Mouse (Mus musculus): Measurements from ENCODE around the gene Mdm2. TPM values are rescaled to one million over a fixed set of nuclear protein-coding genes. Genes with fewer than 3 reads are reported as not detected.

Mdm2 gene
- total and polyA plus RNA-seq, 3 experiments = 79.8 to 136 (median 112) TPM

GRCm38 (mm10) chr10:117752851-117753647 lies 42.5 kb upstream of the Mdm2 start:
- peaks cover 34% of the 10 kb centered on the region for H3K9me3 ChIP-seq (replicated peaks; ENCODE audit: low read length)
- no peak overlapping the region for H3K4me3 ChIP-seq (replicated peaks in 1 of 3; ENCODE audit: low read depth in 2 of 3, low read length in 2 of 3, poor library complexity in 1 of 3)
- no peak for DNase-seq (ENCODE audit: extremely low read depth)
- in situ Hi-C loops (cut with MboI; ENCODE audit: low pct_ligation_motif_present, low pct_unique_long_range_greater_than_20kb, low sequenced_read_pairs) = no loop called here
- H3K4me1 ChIP-seq (ENCODE audit: control insufficient read depth in 1 of 2, insufficient read depth in 2 of 2) = no peaks in the 10 kb centered on the region
- H3K27me3 ChIP-seq (replicated peaks) = no peaks in the 10 kb centered on the region
- no peak overlapping the region for H3K4me2 ChIP-seq (ENCODE audit: insufficient read depth, low read depth, poor library complexity, severe bottlenecking)
- H3K9ac ChIP-seq (ENCODE audit: insufficient read depth, low read depth) = no peak overlapping the region
- H3K79me2 ChIP-seq (replicated peaks; ENCODE audit: control insufficient read depth, extremely low read depth, insufficient read depth, poor library complexity, severe bottlenecking) = no peaks in the 10 kb centered on the region
- no peak for TF ChIP-seq ELF1 (IDR thresholded peaks at IDR 0.05; ENCODE audit: low read depth, low read length)
- TF ChIP-seq NRF1 (IDR thresholded peaks at IDR 0.05; ENCODE audit: low read depth, low read length) = no peak
- TF ChIP-seq SMC3 (IDR thresholded peaks at IDR 0.05; ENCODE audit: low read depth, low read length) = no peak
- TF ChIP-seq RCOR1 (conservative IDR thresholded peaks at IDR 0.05; ENCODE audit: low read depth, low read length) = no peak
- no peak for TF ChIP-seq CHD1 (IDR thresholded peaks at IDR 0.05; ENCODE audit: low read depth, low read length)
- no peak for TF ChIP-seq E2F4 (IDR thresholded peaks at IDR 0.05; ENCODE audit: insufficient replicate concordance, low read depth, low read length)
- no peak for TF ChIP-seq NELFE (IDR thresholded peaks at IDR 0.05; ENCODE audit: low read depth, low read length)
- H3K27ac ChIP-seq (ENCODE audit: insufficient read depth, low read depth) = no peak overlapping the region
- dilution Hi-C loops (cut with MboI; ENCODE audit: extremely low pct_ligation_motif_present, extremely low pct_unique_long_range_greater_than_20kb, low sequenced_read_pairs) = no loop called here
- H3K36me3 ChIP-seq (replicated peaks in 1 of 2; ENCODE audit: control insufficient read depth in 1 of 2, insufficient read depth in 1 of 2, low read length in 1 of 2) = peaks cover 60 to 87% of the 10 kb centered on the region in 2 experiments

- no peak overlapping the region for H3K4me2 ChIP-seq (ENCODE audit: insufficient read depth, low read depth, poor library complexity, severe bottlenecking)
- H3K9ac ChIP-seq (ENCODE audit: insufficient read depth, low read depth) = no peak overlapping the region
- no peak overlapping the region for H3K27ac ChIP-seq (ENCODE audit: insufficient read depth, low read depth)
- H3K4me1 ChIP-seq (ENCODE audit: control insufficient read depth in 1 of 2, insufficient read depth in 2 of 2) = no peaks in the 10 kb centered on the region
- peaks cover 36% of the 10 kb centered on the region for H3K9me3 ChIP-seq (replicated peaks; ENCODE audit: low read length)
- DNase-seq (ENCODE audit: extremely low read depth) = no peak
- in situ Hi-C loops (cut with MboI; ENCODE audit: low pct_ligation_motif_present, low pct_unique_long_range_greater_than_20kb, low sequenced_read_pairs) (no loop called here), dilution Hi-C loops (cut with MboI; ENCODE audit: extremely low pct_ligation_motif_present, extremely low pct_unique_long_range_greater_than_20kb, low sequenced_read_pairs) (no loop called here)
- peaks cover 56 to 85% of the 10 kb centered on the region in 2 experiments for H3K36me3 ChIP-seq (replicated peaks in 1 of 2; ENCODE audit: control insufficient read depth in 1 of 2, insufficient read depth in 1 of 2, low read length in 1 of 2)
- TF ChIP-seq ETS1 (conservative IDR thresholded peaks at IDR 0.05; ENCODE audit: low read depth, low read length) (no peak), GABPA (IDR thresholded peaks at IDR 0.05; ENCODE audit: insufficient replicate concordance, low read depth, low read length) (no peak), POLR2AphosphoS2 (IDR thresholded peaks at IDR 0.05; ENCODE audit: low read depth, low read length) (no peak), KAT2A (IDR thresholded peaks at IDR 0.05; ENCODE audit: insufficient replicate concordance, low read length) (no peak), CTCF (conservative IDR thresholded peaks at IDR 0.05 in 1 of 2, IDR thresholded peaks at IDR 0.05 in 1 of 2; ENCODE audit: low read depth in 2 of 2, low read length in 2 of 2) (no peak), TCF12 (IDR thresholded peaks at IDR 0.05; ENCODE audit: low read depth, low read length) (no peak), MAZ (IDR thresholded peaks at IDR 0.05; ENCODE audit: low read depth, low read length) (no peak), ZMIZ1 (IDR thresholded peaks at IDR 0.05; ENCODE audit: low read depth, low read length) (no peak), ZNF384 (IDR thresholded peaks at IDR 0.05; ENCODE audit: low read depth, low read length) (no peak), JUN (IDR thresholded peaks at IDR 0.05; ENCODE audit: insufficient read depth, low read depth, low read length) (no peak), MEF2A (IDR thresholded peaks at IDR 0.05; ENCODE audit: borderline replicate concordance, low read depth, low read length) (no peak), TBP (conservative IDR thresholded peaks at IDR 0.05; ENCODE audit: low read depth, low read length) (no peak), USF1 (IDR thresholded peaks at IDR 0.05; ENCODE audit: low read depth, low read length) (no peak)
- no peak overlapping the region for H3K4me3 ChIP-seq (replicated peaks in 1 of 3; ENCODE audit: low read depth in 2 of 3, low read length in 2 of 3, poor library complexity in 1 of 3)
- no peaks in the 10 kb centered on the region for H3K27me3 ChIP-seq (replicated peaks)
- no peaks in the 10 kb centered on the region for H3K79me2 ChIP-seq (replicated peaks; ENCODE audit: control insufficient read depth, extremely low read depth, insufficient read depth, poor library complexity, severe bottlenecking)
Observed at GRCm38 (mm10) chr10:117752304-117752821, 41.8 kb upstream of the Mdm2 start.
